Mouse (Mus musculus): Measurements from ENCODE around the gene Gm28051. TPM values are rescaled to one million over a fixed set of nuclear protein-coding genes. Genes with fewer than 3 reads are reported as not detected.

Gm28051 gene
- polyA plus RNA-seq (2015; fragmentation: Nextera tagmentation; extraction: Ambion mirVana): not detected in 2 replicates

- Histone ChIP-seq H3K4me1 (peaks cover 42% of the 10 kb centered on the region), H3K36me3 (peaks cover 8% of the 10 kb centered on the region; the same call in 1 of the 2 replicates), H3K4me3 (peak within 1 kb of the TSS; percentile 94), H3K27me3 (no peaks in the 10 kb centered on the region), H3K9ac (replicated peaks) (peak within 1 kb of the TSS; percentile 87), H3K9me3 (no peaks in the 10 kb centered on the region), H3K27ac (replicated peaks) (peak within 1 kb of the TSS; percentile 83), H3K4me2 (replicated peaks) (peak within 1 kb of the TSS; percentile 87)
- WGBS: under 1% methylated on average over 73 of the region's 73 CpGs
- peak; percentile 98 for ATAC-seq (replicated peaks)
Measured at GRCm38 (mm10) chr12:102757689-102758402, at the start of gene Gm28051, which contains the start of the genes Gon7 and Ubr7. TSS of gene Gm28051 (minus strand) at chr12:102757765. TSS of gene Gon7 (minus strand) at chr12:102757803. TSS of gene Ubr7 (plus strand) at chr12:102757967.

- no peaks in the 10 kb centered on the region for H3K9me3 ChIP-seq
- no peak for ATAC-seq (replicated peaks)
- no peaks in the 10 kb centered on the region for H3K4me1 ChIP-seq
- H3K4me3 ChIP-seq: no peak overlapping the region
- H3K36me3 ChIP-seq: peaks cover 8% of the 10 kb centered on the region; the same call in 1 of the 2 replicates
- H3K27ac ChIP-seq (replicated peaks): no peak overlapping the region
- WGBS: 100% methylated on average over 2 of the region's 2 CpGs
- H3K27me3 ChIP-seq: no peaks in the 10 kb centered on the region
- no peak overlapping the region for H3K9ac ChIP-seq (replicated peaks)
- H3K4me2 ChIP-seq (replicated peaks): no peak overlapping the region
Measured at GRCm38 (mm10) chr12:102799528-102799927, 42.0 kb upstream of the Gm28051 start.

DNA sequence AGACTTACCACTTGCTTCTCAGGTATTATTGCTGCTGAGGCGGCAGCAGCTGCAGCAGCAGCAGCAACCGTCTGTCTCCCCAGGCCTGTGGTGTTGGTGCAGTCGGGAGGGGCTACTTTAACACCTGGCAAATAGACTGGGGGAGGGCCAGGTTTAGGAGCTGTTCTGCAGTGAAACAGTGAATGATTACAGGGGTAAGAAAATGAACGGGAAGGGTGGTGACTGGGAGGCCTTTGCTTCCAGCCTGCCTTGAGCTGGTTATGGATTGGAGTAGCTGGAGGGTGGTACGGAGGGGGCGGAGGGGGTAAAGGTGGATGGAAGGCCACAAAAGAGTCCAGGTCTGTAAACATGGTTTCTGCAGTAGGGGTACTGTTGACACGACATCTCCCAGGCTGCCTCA, 30.4 kb upstream of the Gm28051 start:
- peaks cover 62% of the 10 kb centered on the region for H3K36me3 ChIP-seq
- no peaks in the 10 kb centered on the region for H3K4me1 ChIP-seq
- 91% methylated on average over 7 of the region's 7 CpGs for WGBS
- no peaks in the 10 kb centered on the region for H3K27me3 ChIP-seq
- no peak overlapping the region for H3K9ac ChIP-seq (replicated peaks)
- no peak for ATAC-seq (replicated peaks)
- no peaks in the 10 kb centered on the region for H3K9me3 ChIP-seq
- no peak overlapping the region for H3K27ac ChIP-seq (replicated peaks)
- H3K4me3 ChIP-seq: no peak overlapping the region
- no peak overlapping the region for H3K4me2 ChIP-seq (replicated peaks)

DNA sequence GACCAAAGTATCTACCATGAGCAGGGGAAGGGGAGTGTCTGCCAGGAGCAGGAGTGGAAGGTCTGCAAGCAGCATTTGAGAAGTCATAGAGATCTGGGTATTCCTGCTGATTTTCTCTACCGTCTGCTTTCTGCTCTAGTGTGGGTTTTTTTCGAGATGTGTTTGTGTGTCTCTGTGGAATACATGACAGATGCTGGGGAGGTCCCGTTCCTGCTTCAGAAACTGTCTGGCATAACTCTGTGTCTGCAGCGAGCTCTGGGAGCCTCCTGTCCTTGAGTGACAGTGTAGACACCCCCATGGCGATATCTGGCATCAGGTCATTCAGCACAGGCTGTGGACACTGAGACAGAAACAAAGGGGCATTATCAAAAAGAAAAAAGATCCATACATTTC, 28.0 kb upstream of the Gm28051 start:
- H3K9ac ChIP-seq (replicated peaks): no peak overlapping the region
- no peak overlapping the region for H3K27ac ChIP-seq (replicated peaks)
- H3K4me3 ChIP-seq: no peak overlapping the region
- 84% methylated on average over 5 of the region's 5 CpGs for WGBS
- H3K4me2 ChIP-seq (replicated peaks): no peak overlapping the region
- H3K9me3 ChIP-seq: no peaks in the 10 kb centered on the region
- ATAC-seq (replicated peaks): no peak
- H3K4me1 ChIP-seq: no peaks in the 10 kb centered on the region
- H3K27me3 ChIP-seq: no peaks in the 10 kb centered on the region
- peaks cover 46% of the 10 kb centered on the region for H3K36me3 ChIP-seq

- Histone ChIP-seq H3K9ac (replicated peaks) (no peak overlapping the region), H3K27me3 (no peaks in the 10 kb centered on the region), H3K4me3 (no peak overlapping the region), H3K36me3 (peaks cover 43% of the 10 kb centered on the region), H3K9me3 (no peaks in the 10 kb centered on the region), H3K4me2 (replicated peaks) (no peak overlapping the region), H3K4me1 (no peaks in the 10 kb centered on the region), H3K27ac (replicated peaks) (no peak overlapping the region)
- WGBS: 91% methylated on average over 19 of the region's 19 CpGs
- ATAC-seq (replicated peaks): no peak
Measured at GRCm38 (mm10) chr12:102784899-102785592, 27.5 kb upstream of the Gm28051 start.

DNA sequence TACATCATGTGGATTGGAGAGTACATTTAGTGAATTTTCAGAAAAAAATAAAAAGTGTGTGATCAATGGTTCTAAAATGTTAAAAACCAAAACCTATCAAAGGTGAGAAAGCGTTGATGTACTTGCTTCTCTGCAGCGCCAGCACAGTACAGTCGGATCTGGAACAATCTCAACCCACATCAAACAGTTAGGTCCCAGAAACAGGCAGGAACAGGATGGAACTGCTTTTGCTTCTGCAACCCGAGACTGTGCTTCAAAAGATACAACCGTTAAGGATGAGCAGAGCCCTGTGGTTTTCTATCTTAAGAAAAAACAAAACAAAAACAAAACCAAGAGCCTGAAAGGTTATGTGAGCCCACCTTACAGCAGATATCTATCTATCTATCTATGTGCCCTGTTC, 25.3 kb upstream of the Gm28051 start:
- WGBS: 95% methylated on average over 5 of the region's 5 CpGs

GRCm38 (mm10) chr12:102779452-102779851, 21.9 kb upstream of the Gm28051 start:
- WGBS: 59% methylated on average over 3 of the region's 3 CpGs
- H3K4me2 ChIP-seq (replicated peaks): no peak overlapping the region
- H3K9me3 ChIP-seq: no peaks in the 10 kb centered on the region
- H3K4me1 ChIP-seq: no peaks in the 10 kb centered on the region
- no peak overlapping the region for H3K9ac ChIP-seq (replicated peaks)
- no peak for ATAC-seq (replicated peaks)
- no peak overlapping the region for H3K4me3 ChIP-seq
- peaks cover 37% of the 10 kb centered on the region for H3K36me3 ChIP-seq
- H3K27ac ChIP-seq (replicated peaks): no peak overlapping the region
- no peaks in the 10 kb centered on the region for H3K27me3 ChIP-seq

More for the DNA sequence above, 25.3 kb upstream of the Gm28051 start:
- no peak for ATAC-seq (replicated peaks)
- no peak overlapping the region for H3K27ac ChIP-seq (replicated peaks)
- no peak overlapping the region for H3K9ac ChIP-seq (replicated peaks)
- H3K4me2 ChIP-seq (replicated peaks): no peak overlapping the region
- no peak overlapping the region for H3K4me3 ChIP-seq
- H3K9me3 ChIP-seq: no peaks in the 10 kb centered on the region
- no peaks in the 10 kb centered on the region for H3K27me3 ChIP-seq
- no peaks in the 10 kb centered on the region for H3K4me1 ChIP-seq
- H3K36me3 ChIP-seq: peaks cover 31% of the 10 kb centered on the region

DNA sequence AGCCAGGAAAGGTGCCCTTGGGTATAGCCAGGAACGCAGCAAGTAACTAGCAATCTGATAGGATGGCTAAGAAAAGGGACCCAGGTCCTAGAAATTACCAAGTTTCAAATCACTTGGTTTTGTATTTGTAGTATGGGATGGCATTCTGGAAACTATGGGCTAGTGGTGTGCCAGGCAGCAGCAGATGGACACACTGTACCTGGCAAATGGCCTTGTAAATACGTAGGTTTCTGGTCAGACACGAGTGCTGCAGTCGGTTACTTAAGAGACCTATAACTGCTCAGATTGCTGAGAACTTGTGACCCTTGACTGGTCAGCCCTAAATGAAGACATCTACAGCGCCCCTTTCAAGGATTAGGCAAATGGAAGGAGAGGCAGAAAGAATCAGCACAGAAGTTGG, 20.6 kb upstream of the Gm28051 start:
- 91% methylated on average over 5 of the region's 5 CpGs for WGBS
- no peaks in the 10 kb centered on the region for H3K4me1 ChIP-seq
- no peak overlapping the region for H3K4me2 ChIP-seq (replicated peaks)
- H3K9me3 ChIP-seq: no peaks in the 10 kb centered on the region
- H3K4me3 ChIP-seq: no peak overlapping the region
- no peak overlapping the region for H3K9ac ChIP-seq (replicated peaks)
- H3K27me3 ChIP-seq: no peaks in the 10 kb centered on the region
- H3K36me3 ChIP-seq: peaks cover 42% of the 10 kb centered on the region
- ATAC-seq (replicated peaks): no peak
- H3K27ac ChIP-seq (replicated peaks): no peak overlapping the region

DNA sequence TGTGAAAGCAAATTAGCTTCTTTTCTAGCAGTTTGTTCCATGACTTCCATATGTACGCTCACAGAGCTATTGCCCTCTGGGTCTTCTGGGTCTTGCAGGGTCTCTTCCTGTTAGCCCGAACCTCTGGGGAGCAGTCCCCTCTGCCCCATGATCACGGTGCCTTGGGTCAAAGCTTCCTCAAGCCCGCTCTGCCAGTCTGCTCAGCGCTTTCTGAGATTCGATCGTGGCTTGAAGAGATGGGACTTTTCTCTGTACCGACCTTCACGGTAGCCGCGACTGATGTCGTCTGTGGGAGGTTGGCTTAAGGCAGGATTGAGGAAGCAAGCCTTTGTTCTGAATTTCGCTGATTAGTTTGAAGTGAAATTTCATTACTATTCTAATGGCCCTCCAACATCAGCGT, 18.5 kb upstream of the Gm28051 start:
- ATAC-seq (replicated peaks): no peak

DNA sequence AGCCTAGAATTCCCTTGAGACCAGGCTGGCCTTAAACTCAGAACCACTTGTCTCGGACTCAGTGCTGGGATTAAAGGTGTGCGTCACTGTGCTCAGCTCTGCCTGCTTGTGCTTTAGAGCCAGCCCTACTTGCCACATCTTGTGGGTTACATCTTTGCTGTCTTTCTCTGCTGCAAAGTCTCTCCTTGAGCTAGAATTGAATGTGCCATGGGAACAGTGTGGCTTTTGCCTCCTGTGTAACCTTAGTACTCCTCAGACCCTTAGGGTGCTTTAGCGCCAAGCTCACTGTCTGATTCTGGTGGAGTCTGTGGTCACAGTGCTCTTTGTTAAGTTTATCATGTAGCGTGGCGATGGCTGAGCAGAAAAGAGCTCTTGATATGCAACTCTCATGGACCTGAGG, 15.1 kb upstream of the Gm28051 start:
- Histone ChIP-seq H3K9ac (replicated peaks) (no peak overlapping the region), H3K9me3 (no peaks in the 10 kb centered on the region), H3K4me3 (no peak overlapping the region), H3K27ac (replicated peaks) (no peak overlapping the region), H3K36me3 (peaks cover 89% of the 10 kb centered on the region), H3K4me1 (no peaks in the 10 kb centered on the region), H3K27me3 (no peaks in the 10 kb centered on the region), H3K4me2 (replicated peaks) (no peak overlapping the region)
- no peak for ATAC-seq (replicated peaks)
- 95% methylated on average over 5 of the region's 5 CpGs for WGBS

More for the DNA sequence above, 18.5 kb upstream of the Gm28051 start:
- H3K9ac ChIP-seq (replicated peaks): no peak overlapping the region
- no peaks in the 10 kb centered on the region for H3K27me3 ChIP-seq
- no peaks in the 10 kb centered on the region for H3K4me1 ChIP-seq
- no peak overlapping the region for H3K4me3 ChIP-seq
- no peaks in the 10 kb centered on the region for H3K9me3 ChIP-seq
- 92% methylated on average over 14 of the region's 14 CpGs for WGBS
- peaks cover 61% of the 10 kb centered on the region for H3K36me3 ChIP-seq
- no peak overlapping the region for H3K4me2 ChIP-seq (replicated peaks)
- no peak overlapping the region for H3K27ac ChIP-seq (replicated peaks)

- Histone ChIP-seq H3K9ac (replicated peaks) (no peak overlapping the region), H3K4me3 (no peak overlapping the region), H3K4me2 (replicated peaks) (no peak overlapping the region), H3K27me3 (no peaks in the 10 kb centered on the region), H3K9me3 (no peaks in the 10 kb centered on the region), H3K4me1 (no peaks in the 10 kb centered on the region), H3K36me3 (peaks cover 88% of the 10 kb centered on the region), H3K27ac (replicated peaks) (no peak overlapping the region)
- no peak for ATAC-seq (replicated peaks)
- 95% methylated on average over 8 of the region's 8 CpGs for WGBS
Measured at GRCm38 (mm10) chr12:102771601-102772000, 14.0 kb upstream of the Gm28051 start.

GRCm38 (mm10) chr12:102769000-102769399, 11.4 kb upstream of the Gm28051 start:
- no peak for ATAC-seq (replicated peaks)
- Histone ChIP-seq H3K27me3 (no peaks in the 10 kb centered on the region), H3K4me1 (no peaks in the 10 kb centered on the region), H3K9me3 (no peaks in the 10 kb centered on the region), H3K27ac (replicated peaks) (no peak overlapping the region), H3K4me3 (no peak overlapping the region), H3K4me2 (replicated peaks) (no peak overlapping the region), H3K36me3 (peaks cover 90% of the 10 kb centered on the region), H3K9ac (replicated peaks) (no peak overlapping the region)
- 90% methylated on average over 4 of the region's 4 CpGs for WGBS
